Mouse (Mus musculus): Measurements from ENCODE around the gene Anxa4.

DNA sequence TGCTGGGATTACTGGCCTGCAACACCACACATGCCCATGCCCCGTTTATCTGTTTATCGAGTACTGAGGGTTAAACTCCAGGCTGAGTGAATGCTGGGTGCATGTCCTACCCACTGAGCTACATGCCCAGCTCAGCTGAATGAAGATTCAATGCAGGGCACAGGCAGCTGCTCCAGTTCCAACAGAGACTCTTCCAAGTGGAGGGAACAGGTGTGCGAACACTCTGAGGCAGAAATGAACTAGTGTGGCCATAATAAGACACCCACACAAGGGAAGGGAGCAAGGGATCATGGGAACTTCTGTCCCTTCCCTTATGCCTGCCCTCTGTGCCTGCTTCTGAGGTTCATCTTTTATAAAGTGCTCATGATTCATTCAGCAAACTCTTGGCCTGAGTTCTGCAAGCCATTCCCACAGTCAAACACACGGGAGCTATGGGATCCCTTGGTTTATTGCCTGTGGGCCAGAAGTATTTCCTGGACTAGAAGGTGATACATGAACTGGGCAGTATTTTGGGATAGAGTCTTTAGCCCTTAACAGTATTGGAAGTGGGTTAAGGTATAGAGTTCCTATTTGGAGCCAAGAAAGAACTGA lies 25.1 kb downstream of the Anxa4 start:
- TF ChIP-seq POLR2A (IDR thresholded peaks at IDR 0.05; ENCODE audit: control insufficient read depth, extremely low read depth, insufficient read depth, low read length, poor library complexity), result no peak
- no peak for TF ChIP-seq CTCF (IDR thresholded peaks at IDR 0.05; ENCODE audit: borderline replicate concordance, control insufficient read depth, extremely low read depth, insufficient read depth, low read length, poor library complexity)

Measured in thymus, adult 2 months (tissue).